Mouse (Mus musculus): ENCODE measurements around the gene Kansl1. TPM values are rescaled to one million over a fixed set of nuclear protein-coding genes. Genes with fewer than 3 reads are reported as not detected.

Kansl1 gene
- polyA plus RNA-seq, 1 experiment from 2014 or later, result 28.7 TPM

DNA sequence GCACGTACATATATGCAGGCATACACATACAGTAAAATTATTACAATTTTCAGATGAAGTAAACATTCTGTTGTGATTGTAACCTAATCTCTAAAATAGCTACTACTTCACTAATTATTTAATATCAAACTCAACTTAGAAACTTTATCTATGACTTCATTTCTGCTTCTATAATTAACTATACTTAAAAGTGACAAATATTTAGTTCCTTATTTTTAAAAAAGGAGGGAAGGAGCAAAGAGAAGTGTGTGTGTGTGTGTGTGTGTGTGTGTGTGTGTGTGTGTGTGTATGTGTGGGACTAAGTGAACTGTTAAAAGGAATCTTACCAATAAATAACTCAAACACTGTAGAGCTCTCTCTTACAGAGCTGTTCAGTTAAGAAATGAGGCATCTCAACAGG, 82.1 kb downstream of the Kansl1 start:
- DNase-seq (ENCODE audit: low spot score), result no peak
- H3K27me3 ChIP-seq (replicated peaks; ENCODE audit: low read depth, poor library complexity, severe bottlenecking), result no peaks in the 10 kb centered on the region
- H3K4me1 ChIP-seq, result no peaks in the 10 kb centered on the region
- no peak overlapping the region for H3K27ac ChIP-seq (replicated peaks)
- no peaks in the 10 kb centered on the region for H3K9me3 ChIP-seq
- WGBS, result 99% methylated on average over 1 of the region's 1 CpGs
- H3K4me3 ChIP-seq, result no peak overlapping the region
- H3K36me3 ChIP-seq (replicated peaks), result no peaks in the 10 kb centered on the region; the same call in 1 of the 2 replicates

DNA sequence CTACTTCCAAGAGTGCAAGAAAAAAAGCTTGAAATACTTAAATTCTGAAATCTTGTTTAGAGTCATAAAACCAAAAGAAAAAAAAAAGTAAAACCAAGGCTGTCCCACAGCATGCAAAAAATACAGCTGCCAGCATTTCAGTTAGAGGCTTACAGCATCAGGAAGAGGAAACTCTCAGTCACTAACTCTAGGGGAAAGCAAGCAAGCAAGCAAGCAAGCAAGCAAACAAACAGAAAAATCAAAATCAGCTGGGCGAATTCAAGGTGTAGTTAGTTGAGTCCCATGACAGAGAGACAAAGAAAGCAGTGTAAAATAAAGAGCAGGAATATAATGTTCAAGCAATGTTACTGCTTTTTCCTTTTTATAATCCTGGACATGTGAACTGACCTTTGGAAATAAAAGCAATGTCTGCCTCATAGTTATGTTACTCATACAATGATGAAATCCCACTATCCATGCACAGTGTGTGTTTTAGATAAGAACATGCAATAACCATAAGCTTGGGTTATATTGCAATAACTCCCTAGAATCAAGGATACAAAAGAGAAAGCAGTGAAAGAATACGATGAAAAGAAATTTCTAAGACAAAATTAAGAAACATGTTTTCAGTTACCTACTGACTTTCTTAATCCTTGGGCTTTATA, 85.4 kb downstream of the Kansl1 start:
- no peaks in the 10 kb centered on the region for H3K4me1 ChIP-seq
- H3K27me3 ChIP-seq (replicated peaks; ENCODE audit: low read depth, poor library complexity, severe bottlenecking), result no peaks in the 10 kb centered on the region
- H3K27ac ChIP-seq (replicated peaks), result no peak overlapping the region
- 89% methylated on average over 2 of the region's 2 CpGs for WGBS
- H3K9me3 ChIP-seq, result no peaks in the 10 kb centered on the region
- DNase-seq (ENCODE audit: low spot score), result no peak
- H3K36me3 ChIP-seq (replicated peaks), result peaks cover 5% of the 10 kb centered on the region
- no peak overlapping the region for H3K4me3 ChIP-seq

DNA sequence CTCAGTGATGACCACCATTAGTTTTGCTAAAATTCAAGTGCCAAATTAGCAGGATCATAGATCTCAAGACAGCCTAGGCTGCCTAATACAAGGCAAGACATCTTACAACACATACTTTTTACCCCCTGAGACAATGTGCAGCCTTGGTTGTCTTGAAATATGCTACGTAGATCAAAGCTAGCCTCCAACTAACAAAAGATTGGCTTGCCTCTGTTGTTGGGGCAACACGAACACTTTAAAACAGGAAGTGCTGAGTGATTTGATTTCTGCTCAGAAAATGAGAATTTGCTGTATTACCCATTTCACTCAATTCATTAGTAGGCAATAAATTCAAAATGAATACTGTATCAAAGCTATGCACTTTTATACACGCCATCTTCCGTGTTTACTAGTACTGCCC, 86.8 kb downstream of the Kansl1 start:
- H3K27ac ChIP-seq (replicated peaks), result no peak overlapping the region
- no peaks in the 10 kb centered on the region for H3K9me3 ChIP-seq
- H3K4me3 ChIP-seq, result no peak overlapping the region
- H3K36me3 ChIP-seq (replicated peaks), result peaks cover 17% of the 10 kb centered on the region
- no peak for DNase-seq (ENCODE audit: low spot score)
- H3K4me1 ChIP-seq, result no peaks in the 10 kb centered on the region
- WGBS, result 89% methylated on average over 4 of the region's 4 CpGs
- no peaks in the 10 kb centered on the region for H3K27me3 ChIP-seq (replicated peaks; ENCODE audit: low read depth, poor library complexity, severe bottlenecking)

DNA sequence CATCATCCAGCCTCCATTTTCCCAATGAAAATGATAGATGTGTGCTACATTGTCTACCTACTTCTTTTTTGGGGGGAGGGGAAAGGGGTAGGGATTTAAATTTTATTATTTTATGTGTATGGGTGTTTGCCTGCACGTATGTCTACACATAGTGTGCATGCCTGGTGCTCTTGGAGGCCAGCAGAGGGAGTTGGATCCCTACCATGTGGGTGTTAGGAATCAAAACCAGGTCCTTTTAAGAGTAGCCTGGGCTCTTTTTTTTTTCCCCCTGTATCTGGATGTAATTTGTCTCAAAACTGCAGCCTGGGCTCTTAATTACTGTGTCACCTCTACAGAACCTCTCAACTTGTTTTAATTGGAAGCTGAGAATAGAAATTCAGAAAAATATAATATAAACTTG, 89.0 kb downstream of the Kansl1 start:
- Histone ChIP-seq H3K4me3 (no peak overlapping the region), H3K9me3 (no peaks in the 10 kb centered on the region), H3K36me3 (replicated peaks) (peaks cover 29% of the 10 kb centered on the region), H3K27ac (replicated peaks) (no peak overlapping the region), H3K4me1 (no peaks in the 10 kb centered on the region), H3K27me3 (replicated peaks; ENCODE audit: low read depth, poor library complexity, severe bottlenecking) (no peaks in the 10 kb centered on the region)
- WGBS, result 90% methylated on average over 1 of the region's 1 CpGs
- no peak for DNase-seq (ENCODE audit: low spot score)

DNA sequence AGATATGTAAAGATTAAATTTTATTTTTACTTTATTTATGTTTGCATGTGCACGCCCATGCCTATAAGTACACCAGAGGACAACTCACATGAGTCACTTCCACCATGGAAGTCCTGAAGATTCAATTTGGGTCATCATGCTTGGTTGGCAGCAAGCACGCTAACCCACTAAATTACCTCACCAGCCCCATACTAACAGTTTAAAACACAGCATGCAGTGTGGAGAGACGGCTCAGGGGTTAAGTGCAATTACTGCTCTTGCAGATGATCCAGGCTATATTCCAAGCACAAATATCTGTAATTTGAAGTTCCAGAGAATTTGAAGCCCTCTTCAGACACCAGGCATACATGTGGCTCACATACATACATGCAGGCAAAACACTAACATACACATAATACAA, 92.4 kb downstream of the Kansl1 start:
- Histone ChIP-seq H3K4me1 (no peaks in the 10 kb centered on the region), H3K27ac (replicated peaks) (no peak overlapping the region), H3K27me3 (replicated peaks; ENCODE audit: low read depth, poor library complexity, severe bottlenecking) (no peaks in the 10 kb centered on the region), H3K36me3 (replicated peaks) (peaks cover 62% of the 10 kb centered on the region), H3K4me3 (no peak overlapping the region), H3K9me3 (no peaks in the 10 kb centered on the region)
- no peak for DNase-seq (ENCODE audit: low spot score)
- 95% methylated on average over 3 of the region's 3 CpGs for WGBS

DNA sequence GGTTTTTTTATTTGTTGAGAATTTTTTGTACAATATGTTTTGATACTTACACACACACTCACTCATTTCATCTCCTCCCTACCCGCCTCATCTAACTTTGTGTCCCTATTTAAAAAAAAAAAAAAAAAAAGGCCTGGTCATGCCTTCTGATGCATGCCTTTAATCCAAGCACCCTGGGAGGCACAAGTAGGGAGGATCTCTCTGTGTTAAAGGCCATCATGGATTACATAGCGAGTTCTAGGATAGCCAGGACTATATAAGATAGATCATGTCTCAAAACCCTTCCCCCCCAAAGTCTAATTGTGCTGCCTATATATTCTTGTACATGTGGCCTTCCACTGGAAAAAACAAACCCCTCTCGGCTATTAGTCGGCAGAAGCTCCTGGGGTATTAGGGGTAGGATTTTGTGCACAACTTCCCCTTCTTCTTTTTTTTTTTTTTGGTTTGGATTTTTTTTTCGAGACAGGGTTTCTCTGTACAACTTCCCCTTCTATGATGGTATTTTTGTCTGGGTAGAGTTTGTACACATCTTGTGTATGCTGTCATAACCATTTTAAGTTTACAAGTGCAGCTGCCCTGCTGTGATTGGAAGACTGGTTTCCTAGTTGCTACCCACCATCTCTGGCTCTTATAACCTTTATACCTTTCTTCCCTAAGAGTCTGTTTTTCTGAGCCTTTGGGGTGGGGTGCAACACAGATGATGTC, 101.0 kb downstream of the Kansl1 start:
- Histone ChIP-seq H3K27me3 (replicated peaks; ENCODE audit: low read depth, poor library complexity, severe bottlenecking) (no peaks in the 10 kb centered on the region), H3K4me3 (no peak overlapping the region), H3K9me3 (no peaks in the 10 kb centered on the region), H3K4me1 (no peaks in the 10 kb centered on the region), H3K27ac (replicated peaks) (no peak overlapping the region), H3K36me3 (replicated peaks) (peaks cover 87% of the 10 kb centered on the region)
- DNase-seq (ENCODE audit: low spot score), result no peak
- WGBS, result 85% methylated on average over 5 of the region's 5 CpGs

DNA sequence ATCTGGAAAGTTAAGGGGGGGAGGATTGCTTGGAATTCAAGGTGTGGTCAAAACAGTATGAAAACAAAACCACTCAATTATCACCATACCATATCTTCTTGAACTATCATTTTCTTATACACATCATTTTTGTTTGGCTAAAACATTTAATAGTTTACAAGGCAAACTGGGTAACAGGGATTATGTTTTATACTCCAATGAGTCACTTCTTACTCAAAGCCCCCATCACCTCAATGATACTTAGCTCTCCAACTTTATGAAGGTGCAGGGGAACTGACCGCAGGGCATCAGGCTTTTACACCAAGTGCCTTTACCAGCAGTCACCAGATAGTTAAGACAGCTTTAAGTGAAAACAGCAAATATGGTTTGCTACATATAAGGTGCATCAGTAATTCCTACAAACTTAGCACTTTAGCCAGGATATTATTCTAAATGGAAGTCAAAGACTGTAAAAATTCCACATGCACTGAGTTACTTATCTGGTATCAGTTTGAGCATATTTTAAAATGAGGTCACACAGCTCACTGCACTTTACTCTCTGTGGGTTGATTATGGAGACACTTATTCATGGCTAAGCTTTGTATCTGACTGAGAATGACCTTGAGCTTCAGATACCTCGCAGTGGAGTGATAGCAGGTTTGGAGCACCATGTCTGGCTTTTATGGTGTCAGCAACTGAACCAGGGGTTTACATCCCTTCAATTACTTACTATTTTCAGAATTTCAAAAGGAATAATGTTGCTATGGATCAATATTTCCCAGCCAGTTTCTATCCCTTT, 104.6 kb downstream of the Kansl1 start:
- H3K9me3 ChIP-seq, result no peaks in the 10 kb centered on the region
- H3K27me3 ChIP-seq (replicated peaks; ENCODE audit: low read depth, poor library complexity, severe bottlenecking), result no peaks in the 10 kb centered on the region
- H3K27ac ChIP-seq (replicated peaks), result no peak overlapping the region
- H3K4me3 ChIP-seq, result no peak overlapping the region
- peaks cover 77% of the 10 kb centered on the region for H3K36me3 ChIP-seq (replicated peaks)
- no peaks in the 10 kb centered on the region for H3K4me1 ChIP-seq
- 96% methylated on average over 2 of the region's 2 CpGs for whole genome bisulfite sequencing
- no peak for DNase-seq (ENCODE audit: low spot score)

DNA sequence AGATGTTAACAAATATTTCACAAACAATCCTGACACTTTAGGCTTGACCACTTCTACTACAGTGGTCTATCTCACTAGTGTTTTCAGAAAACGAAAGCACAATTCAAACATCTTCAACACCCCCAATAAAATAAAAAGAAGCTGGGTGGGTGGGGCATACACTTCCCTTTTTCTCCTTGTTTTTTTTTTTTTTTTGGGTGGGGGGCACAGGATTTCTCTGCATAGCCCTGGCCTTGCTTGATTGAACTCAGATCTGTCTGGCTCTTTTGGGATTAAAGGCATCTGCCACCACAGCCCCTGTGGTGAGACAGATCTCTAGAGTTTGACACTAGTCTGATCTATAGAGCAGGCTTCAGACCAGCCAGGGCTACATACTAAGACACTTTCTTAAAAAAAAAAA, 106.0 kb downstream of the Kansl1 start:
- Histone ChIP-seq H3K27me3 (replicated peaks; ENCODE audit: low read depth, poor library complexity, severe bottlenecking) (no peaks in the 10 kb centered on the region), H3K4me1 (no peaks in the 10 kb centered on the region), H3K36me3 (replicated peaks) (peaks cover 69% of the 10 kb centered on the region), H3K9me3 (no peaks in the 10 kb centered on the region), H3K27ac (replicated peaks) (no peak overlapping the region), H3K4me3 (no peak overlapping the region)
- WGBS, result 94% methylated on average over 1 of the region's 1 CpGs
- no peak for DNase-seq (ENCODE audit: low spot score)

DNA sequence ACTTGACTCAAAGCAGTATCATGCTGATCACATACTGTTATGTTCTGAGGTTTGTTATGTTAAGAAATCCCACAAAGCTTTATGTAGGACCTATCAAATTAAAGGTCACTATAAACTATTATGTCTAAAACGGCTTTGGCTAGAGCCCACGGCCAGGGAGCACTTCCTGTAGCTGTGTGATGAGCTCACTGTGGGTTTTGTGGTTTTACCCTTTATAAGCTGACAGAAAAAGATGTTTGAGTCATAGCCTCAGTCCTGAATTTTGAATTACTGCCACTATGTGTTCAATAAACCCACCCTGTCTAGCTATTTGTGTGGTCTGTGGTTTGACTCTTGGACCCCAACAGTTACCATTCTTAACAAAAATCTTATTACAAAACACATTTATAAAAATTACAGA, 106.9 kb downstream of the Kansl1 start:
- Histone ChIP-seq H3K27ac (replicated peaks) (no peak overlapping the region), H3K27me3 (replicated peaks; ENCODE audit: low read depth, poor library complexity, severe bottlenecking) (no peaks in the 10 kb centered on the region), H3K4me3 (no peak overlapping the region), H3K36me3 (replicated peaks) (peaks cover 72% of the 10 kb centered on the region), H3K4me1 (no peaks in the 10 kb centered on the region), H3K9me3 (no peaks in the 10 kb centered on the region)
- DNase-seq (ENCODE audit: low spot score), result no peak
- WGBS, result 79% methylated on average over 2 of the region's 2 CpGs

DNA sequence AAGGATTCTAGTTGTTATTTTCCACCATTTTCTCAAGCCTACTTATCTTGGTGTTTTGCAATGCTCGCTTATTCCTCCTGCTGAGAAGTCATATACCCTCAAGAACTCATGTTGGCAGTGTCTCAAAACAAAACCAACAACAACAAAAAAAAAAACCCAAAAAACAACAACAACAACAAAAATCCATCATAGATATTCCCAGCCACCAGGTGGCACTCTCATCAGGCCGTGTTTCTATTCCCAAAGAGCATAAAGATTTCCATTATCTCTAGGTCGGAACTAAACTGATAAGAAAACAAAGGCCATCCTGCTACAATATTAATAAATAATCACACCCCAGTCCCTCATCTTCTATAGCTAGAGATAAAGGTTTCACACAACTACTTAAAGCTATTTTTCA, 121.7 kb downstream of the Kansl1 start:
- no peak for DNase-seq (ENCODE audit: low spot score)
- no peak overlapping the region for H3K27ac ChIP-seq (replicated peaks)
- WGBS, result 78% methylated on average over 3 of the region's 3 CpGs
- no peaks in the 10 kb centered on the region for H3K4me1 ChIP-seq
- no peak overlapping the region for H3K4me3 ChIP-seq
- H3K36me3 ChIP-seq (replicated peaks), result peaks cover 96% of the 10 kb centered on the region
- H3K27me3 ChIP-seq (replicated peaks; ENCODE audit: low read depth, poor library complexity, severe bottlenecking), result no peaks in the 10 kb centered on the region
- no peaks in the 10 kb centered on the region for H3K9me3 ChIP-seq

DNA sequence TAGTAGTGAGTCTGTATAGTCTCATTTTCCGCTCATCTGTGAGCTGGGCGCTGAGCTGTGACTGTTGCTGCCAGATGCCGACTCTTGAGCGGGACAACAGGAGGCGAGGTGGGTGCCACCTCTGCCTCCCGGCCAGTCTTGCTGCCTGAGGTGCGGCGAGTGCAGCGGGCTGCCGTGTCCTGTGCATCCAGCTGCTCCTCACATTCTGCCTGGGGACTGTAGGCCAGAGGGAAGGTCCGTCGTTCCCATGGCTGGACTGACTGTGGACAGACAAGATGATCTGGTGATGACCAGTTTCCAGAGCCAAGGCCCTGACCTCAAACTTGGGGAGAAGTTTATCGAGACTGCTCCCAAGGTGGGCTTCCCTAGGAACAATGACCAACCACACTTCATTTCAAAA, 133.7 kb downstream of the Kansl1 start:
- WGBS, result 94% methylated on average over 13 of the region's 13 CpGs
- H3K9me3 ChIP-seq, result no peaks in the 10 kb centered on the region
- no peak overlapping the region for H3K4me3 ChIP-seq
- peaks cover 96% of the 10 kb centered on the region for H3K36me3 ChIP-seq (replicated peaks)
- H3K27me3 ChIP-seq (replicated peaks; ENCODE audit: low read depth, poor library complexity, severe bottlenecking), result no peaks in the 10 kb centered on the region
- no peak overlapping the region for H3K27ac ChIP-seq (replicated peaks)
- no peak for DNase-seq (ENCODE audit: low spot score)
- no peaks in the 10 kb centered on the region for H3K4me1 ChIP-seq

DNA sequence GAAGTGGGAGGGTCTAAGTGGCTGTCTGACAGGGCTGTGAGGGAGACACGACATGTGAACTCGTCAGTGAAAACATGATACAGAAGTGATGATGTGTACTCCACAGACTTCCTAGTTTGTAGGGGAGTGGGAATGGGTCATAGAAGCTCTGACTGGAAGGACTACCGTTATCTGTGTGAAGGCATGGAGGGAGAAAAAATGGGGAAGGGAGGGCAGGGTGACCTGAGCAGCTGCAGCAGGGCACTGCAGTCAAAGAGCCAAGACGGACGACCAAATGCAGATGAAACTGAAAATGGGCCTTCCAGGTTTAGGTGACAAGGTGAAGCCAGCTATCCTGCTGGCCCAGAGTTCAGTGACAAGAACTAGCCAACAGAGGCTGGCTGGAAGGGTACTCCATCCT, 134.5 kb downstream of the Kansl1 start:
- Histone ChIP-seq H3K4me3 (no peak overlapping the region), H3K27me3 (replicated peaks; ENCODE audit: low read depth, poor library complexity, severe bottlenecking) (no peaks in the 10 kb centered on the region), H3K36me3 (replicated peaks) (peaks cover 88% of the 10 kb centered on the region), H3K4me1 (no peaks in the 10 kb centered on the region), H3K27ac (replicated peaks) (no peak overlapping the region), H3K9me3 (no peaks in the 10 kb centered on the region)
- no peak for DNase-seq (ENCODE audit: low spot score)
- 85% methylated on average over 5 of the region's 5 CpGs for WGBS

DNA sequence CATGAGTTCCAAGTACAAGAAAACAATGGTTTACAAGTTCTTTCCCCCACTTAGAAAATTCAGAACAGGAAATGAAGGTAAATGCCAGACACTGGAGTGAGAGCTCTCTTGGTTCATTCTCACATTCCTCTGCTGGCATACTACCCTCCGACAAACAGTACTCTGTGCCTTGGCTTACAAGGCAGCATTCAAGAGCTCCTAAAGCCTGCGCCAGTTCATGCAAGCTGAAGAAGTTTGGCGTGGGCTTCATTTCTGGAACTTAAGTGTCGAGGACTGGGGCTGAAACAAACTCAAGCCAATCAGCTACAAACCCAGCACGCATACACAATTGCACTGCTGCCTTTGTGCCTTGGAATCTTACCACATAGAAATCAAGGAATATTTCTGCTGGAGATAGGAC, 136.6 kb downstream of the Kansl1 start:
- no peaks in the 10 kb centered on the region for H3K9me3 ChIP-seq
- H3K36me3 ChIP-seq (replicated peaks), result peaks cover 68% of the 10 kb centered on the region
- no peak overlapping the region for H3K4me3 ChIP-seq
- peaks cover 6% of the 10 kb centered on the region; the same call in 1 of the 2 replicates for H3K4me1 ChIP-seq
- WGBS, result 90% methylated on average over 5 of the region's 5 CpGs
- DNase-seq (ENCODE audit: low spot score), result no peak
- H3K27me3 ChIP-seq (replicated peaks; ENCODE audit: low read depth, poor library complexity, severe bottlenecking), result no peaks in the 10 kb centered on the region
- H3K27ac ChIP-seq (replicated peaks), result no peak overlapping the region
